Comparison of ENCODE assay signal across 15 mouse cellular contexts in the genomic region with DNA sequence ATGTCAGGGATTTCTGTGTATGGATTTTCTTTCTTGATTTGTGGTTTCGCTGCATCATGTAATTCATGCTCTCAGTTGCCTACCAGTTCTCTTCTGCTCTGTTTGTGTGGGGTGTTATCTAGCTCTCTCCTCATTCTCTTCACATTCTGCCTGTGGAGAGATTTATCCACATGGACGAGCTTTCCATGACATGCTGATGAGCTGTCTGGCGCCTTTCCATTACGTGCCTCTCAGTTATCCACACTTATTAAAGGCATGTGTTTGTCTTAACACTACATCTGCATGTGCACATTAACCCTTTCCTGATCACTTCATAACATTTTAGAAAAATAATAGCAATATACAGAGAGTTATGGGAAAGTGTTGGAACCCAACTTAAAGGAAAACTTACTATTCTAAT.
"Had no signal": no experiment of that assay in that cellular context is flagged by ENCODE, and none has a peak within 500 bp of the region (broad histone marks: within the 10 kb centered on the region; RNA-seq: fewer than 3 reads in every experiment).

No protein-coding gene starts in this region.

- H3K9me3 ChIP-seq: limb, embryonic 10.5 days; liver, embryonic 15.5 days; midbrain, embryonic 15.5 days; neural tube, embryonic 13.5 days had no signal

- H3K27ac ChIP-seq: layer of hippocampus, adult 2 months; limb, embryonic 10.5 days; liver, embryonic 15.5 days; midbrain, embryonic 15.5 days; neural tube, embryonic 13.5 days had no signal

- H3K4me1 ChIP-seq: limb, embryonic 10.5 days; liver, embryonic 15.5 days; midbrain, embryonic 15.5 days; neural tube, embryonic 13.5 days had no signal

- H3K27me3 ChIP-seq: liver, embryonic 15.5 days; midbrain, embryonic 15.5 days; neural tube, embryonic 13.5 days had no signal

- DNase-seq: kidney, postnatal 10 days; kidney, postnatal 4 days; lung, adult 2 months; lung, postnatal 36 days; right cerebral cortex, adult 18-20 months; right cerebral cortex, postnatal 25 days; thymus, postnatal 36 days had no signal

- H3K9ac ChIP-seq: liver, embryonic 15.5 days; midbrain, embryonic 15.5 days; neural tube, embryonic 13.5 days had no signal

- H3K4me3 ChIP-seq: layer of hippocampus, adult 2 months; limb, embryonic 10.5 days; liver, embryonic 15.5 days; midbrain, embryonic 15.5 days; neural tube, embryonic 13.5 days had no signal

- ATAC-seq: lung, postnatal 0 days; midbrain, embryonic 15.5 days had no signal

- H3K4me2 ChIP-seq: liver, embryonic 11.5 days; liver, embryonic 15.5 days; midbrain, embryonic 11.5 days; midbrain, embryonic 15.5 days; neural tube, embryonic 13.5 days had no signal

- H3K36me3 ChIP-seq: limb, embryonic 10.5 days; liver, embryonic 15.5 days; midbrain, embryonic 15.5 days; neural tube, embryonic 13.5 days had no signal
